Mouse (Mus musculus): ENCODE results near the gene Nedd9. TPM values are rescaled to one million over a fixed set of nuclear protein-coding genes. Genes with fewer than 3 reads are reported as not detected.

Nedd9 gene
- not detected in 2 replicates for polyA plus RNA-seq (2012; ENCODE audit: insufficient read depth, insufficient read length, low replicate concordance, missing spikeins)

DNA sequence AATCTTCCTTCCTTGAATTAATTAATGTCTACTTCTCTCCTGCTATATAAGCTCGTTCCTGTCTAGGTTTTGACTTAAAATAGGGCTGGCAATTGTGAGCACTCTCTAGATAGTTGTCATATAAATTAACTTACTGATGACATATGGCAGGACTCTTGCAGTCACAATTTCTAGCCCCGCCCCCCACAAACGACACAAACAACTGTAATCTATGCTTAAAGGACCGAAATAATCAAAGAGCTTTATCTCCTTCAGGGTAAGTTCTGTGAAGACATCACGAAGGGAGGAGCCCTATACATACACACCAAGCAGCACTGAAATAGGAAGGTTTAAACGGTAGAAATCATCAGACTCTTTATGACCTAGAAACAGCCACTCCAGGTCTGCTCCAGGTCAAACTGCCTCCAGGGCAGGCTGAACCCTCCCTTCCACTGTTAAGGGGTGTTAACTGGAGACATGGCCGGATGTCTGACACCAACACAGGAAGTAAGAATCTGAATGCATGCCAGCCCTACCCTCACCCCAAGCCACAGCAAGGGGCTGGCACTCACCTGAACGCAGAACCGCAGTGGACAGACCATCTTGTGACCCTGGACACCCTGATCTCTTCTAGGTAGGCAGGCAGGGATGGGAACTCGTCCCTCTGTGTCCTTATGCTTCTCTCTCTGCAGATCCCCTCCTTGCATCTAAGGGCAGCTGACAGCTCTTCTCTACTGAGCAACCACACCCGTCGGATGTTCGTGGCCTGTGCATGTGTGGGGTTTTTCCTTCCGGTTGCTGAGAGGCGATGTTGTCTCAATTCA is at the start of gene Nedd9:
Gene Nedd9, minus strand, starts transcription at position 757 of the 803 bp plus-strand sequence.
- no peak within 1 kb of the TSS; the same call in 1 of the 2 replicates for H3K27ac ChIP-seq (ENCODE audit: insufficient read depth, low read depth, low read length)
- H3K4me3 ChIP-seq (ENCODE audit: insufficient read depth, low read depth, low read length), result peak within 1 kb of the TSS; percentile 3; the same call in 1 of the 2 replicates
- WGBS, result 70% methylated on average over 15 of the region's 15 CpGs
- peaks cover 3% of the 10 kb centered on the region for H3K4me1 ChIP-seq (ENCODE audit: control insufficient read depth, insufficient read depth, low read length)
- TF ChIP-seq CTCF (IDR thresholded peaks at IDR 0.05; ENCODE audit: insufficient read depth, low read depth, low read length) (no peak), POLR2A (IDR thresholded peaks at IDR 0.05; ENCODE audit: insufficient read depth, low read depth, low read length) (no peak)

GRCm38 (mm10) chr13:41532625-41533024 is 45.5 kb upstream of the Nedd9 start:
- Histone ChIP-seq H3K27ac (ENCODE audit: insufficient read depth, low read depth, low read length) (no peak overlapping the region), H3K4me1 (ENCODE audit: control insufficient read depth, insufficient read depth, low read length) (no peaks in the 10 kb centered on the region), H3K4me3 (ENCODE audit: insufficient read depth, low read depth, low read length) (no peak overlapping the region)
- WGBS, result 73% methylated on average over 5 of the region's 5 CpGs
- no peak for TF ChIP-seq POLR2A (IDR thresholded peaks at IDR 0.05; ENCODE audit: insufficient read depth, low read depth, low read length)
- TF ChIP-seq CTCF (IDR thresholded peaks at IDR 0.05; ENCODE audit: insufficient read depth, low read depth, low read length), result no peak

DNA sequence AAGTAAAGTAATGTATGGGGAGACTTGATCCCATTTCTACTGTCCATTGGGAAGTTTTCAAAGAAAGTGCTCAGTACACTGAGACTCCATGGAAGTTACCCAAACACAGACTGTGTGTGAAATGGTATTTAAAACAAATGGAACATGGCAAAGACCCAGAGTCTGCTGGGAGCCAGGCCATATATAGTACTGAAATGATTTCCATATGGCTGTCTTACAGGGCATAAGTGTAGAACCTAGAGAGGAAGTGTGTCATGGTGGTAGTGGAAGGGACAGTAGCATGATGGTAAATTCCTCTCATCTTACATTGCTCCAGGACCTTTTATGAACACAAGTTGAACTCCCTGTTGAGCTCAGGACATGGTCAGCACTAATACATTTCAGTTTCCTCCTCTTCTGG is 43.2 kb upstream of the Nedd9 start:
- no peak overlapping the region for H3K27ac ChIP-seq (ENCODE audit: insufficient read depth, low read depth, low read length)
- H3K4me1 ChIP-seq (ENCODE audit: control insufficient read depth, insufficient read depth, low read length), result no peaks in the 10 kb centered on the region
- H3K4me3 ChIP-seq (ENCODE audit: insufficient read depth, low read depth, low read length), result no peak overlapping the region
- TF ChIP-seq POLR2A (IDR thresholded peaks at IDR 0.05; ENCODE audit: insufficient read depth, low read depth, low read length) (no peak), CTCF (IDR thresholded peaks at IDR 0.05; ENCODE audit: insufficient read depth, low read depth, low read length) (no peak)

- Histone ChIP-seq H3K4me3 (ENCODE audit: insufficient read depth, low read depth, low read length) (no peak overlapping the region), H3K4me1 (ENCODE audit: control insufficient read depth, insufficient read depth, low read length) (no peaks in the 10 kb centered on the region), H3K27ac (ENCODE audit: insufficient read depth, low read depth, low read length) (no peak overlapping the region)
- TF ChIP-seq CTCF (IDR thresholded peaks at IDR 0.05; ENCODE audit: insufficient read depth, low read depth, low read length), result no peak
- 95% methylated on average over 11 of the region's 11 CpGs for WGBS
Measured at GRCm38 (mm10) chr13:41524208-41524607, 37.0 kb upstream of the Nedd9 start.

GRCm38 (mm10) chr13:41521296-41521695 is 34.1 kb upstream of the Nedd9 start:
- H3K27ac ChIP-seq (ENCODE audit: insufficient read depth, low read depth, low read length), result no peak overlapping the region
- WGBS, result 72% methylated on average over 4 of the region's 4 CpGs
- no peak for TF ChIP-seq CTCF (IDR thresholded peaks at IDR 0.05; ENCODE audit: insufficient read depth, low read depth, low read length)
- no peak for TF ChIP-seq POLR2A (IDR thresholded peaks at IDR 0.05; ENCODE audit: insufficient read depth, low read depth, low read length)
- no peaks in the 10 kb centered on the region for H3K4me1 ChIP-seq (ENCODE audit: control insufficient read depth, insufficient read depth, low read length)
- no peak overlapping the region for H3K4me3 ChIP-seq (ENCODE audit: insufficient read depth, low read depth, low read length)

DNA sequence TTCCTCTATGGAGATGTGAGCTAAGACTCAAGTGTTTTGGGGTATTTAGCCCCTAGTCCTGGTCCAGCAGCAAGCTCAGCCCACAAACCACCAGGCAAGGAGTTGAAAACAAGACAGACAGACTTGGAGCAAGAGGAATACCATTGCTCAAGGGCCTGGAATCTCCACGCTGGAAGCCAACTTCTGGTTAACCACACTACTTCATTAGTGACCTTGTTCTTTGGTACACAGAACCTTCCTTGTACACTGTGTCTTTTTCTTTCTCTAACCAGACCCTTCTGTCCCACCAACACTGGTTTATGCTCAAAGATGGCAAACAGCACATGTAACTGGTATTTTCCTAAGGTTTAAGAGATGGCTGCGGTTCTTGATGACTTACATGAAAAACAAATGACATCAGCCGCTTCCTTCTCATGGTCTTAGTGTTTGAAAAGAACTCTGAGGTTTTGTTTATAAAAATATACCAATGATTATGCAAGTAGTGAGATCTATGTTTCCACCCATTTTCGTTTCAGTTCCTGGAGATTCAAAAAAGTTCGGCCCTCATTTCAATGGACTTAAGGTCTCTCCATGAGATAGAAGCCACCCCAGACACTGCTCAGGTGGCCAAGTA is 33.5 kb upstream of the Nedd9 start:
- no peak overlapping the region for H3K27ac ChIP-seq (ENCODE audit: insufficient read depth, low read depth, low read length)
- H3K4me3 ChIP-seq (ENCODE audit: insufficient read depth, low read depth, low read length), result no peak overlapping the region
- no peaks in the 10 kb centered on the region for H3K4me1 ChIP-seq (ENCODE audit: control insufficient read depth, insufficient read depth, low read length)
- TF ChIP-seq CTCF (IDR thresholded peaks at IDR 0.05; ENCODE audit: insufficient read depth, low read depth, low read length), result no peak
- no peak for TF ChIP-seq POLR2A (IDR thresholded peaks at IDR 0.05; ENCODE audit: insufficient read depth, low read depth, low read length)
- 92% methylated on average over 5 of the region's 5 CpGs for WGBS

GRCm38 (mm10) chr13:41519792-41520191 is 32.6 kb upstream of the Nedd9 start:
- WGBS, result 89% methylated on average over 4 of the region's 4 CpGs

GRCm38 (mm10) chr13:41517193-41517592 is 30.0 kb upstream of the Nedd9 start:
- Histone ChIP-seq H3K27ac (ENCODE audit: insufficient read depth, low read depth, low read length) (no peak overlapping the region), H3K4me3 (ENCODE audit: insufficient read depth, low read depth, low read length) (no peak overlapping the region), H3K4me1 (ENCODE audit: control insufficient read depth, insufficient read depth, low read length) (no peaks in the 10 kb centered on the region)
- WGBS, result 88% methylated on average over 4 of the region's 4 CpGs
- no peak for TF ChIP-seq CTCF (IDR thresholded peaks at IDR 0.05; ENCODE audit: insufficient read depth, low read depth, low read length)

More at GRCm38 (mm10) chr13:41519792-41520191, 32.6 kb upstream of the Nedd9 start:
- Histone ChIP-seq H3K27ac (ENCODE audit: insufficient read depth, low read depth, low read length) (no peak overlapping the region), H3K4me3 (ENCODE audit: insufficient read depth, low read depth, low read length) (no peak overlapping the region), H3K4me1 (ENCODE audit: control insufficient read depth, insufficient read depth, low read length) (no peaks in the 10 kb centered on the region)
- TF ChIP-seq POLR2A (IDR thresholded peaks at IDR 0.05; ENCODE audit: insufficient read depth, low read depth, low read length), result no peak
- TF ChIP-seq CTCF (IDR thresholded peaks at IDR 0.05; ENCODE audit: insufficient read depth, low read depth, low read length), result no peak

- no peak overlapping the region for H3K27ac ChIP-seq (ENCODE audit: insufficient read depth, low read depth, low read length)
- no peak overlapping the region for H3K4me3 ChIP-seq (ENCODE audit: insufficient read depth, low read depth, low read length)
- H3K4me1 ChIP-seq (ENCODE audit: control insufficient read depth, insufficient read depth, low read length), result no peaks in the 10 kb centered on the region
- TF ChIP-seq POLR2A (IDR thresholded peaks at IDR 0.05; ENCODE audit: insufficient read depth, low read depth, low read length) (no peak), CTCF (IDR thresholded peaks at IDR 0.05; ENCODE audit: insufficient read depth, low read depth, low read length) (no peak)
- WGBS, result 90% methylated on average over 4 of the region's 4 CpGs
Measured at GRCm38 (mm10) chr13:41515749-41516148, 28.6 kb upstream of the Nedd9 start.

Data from olfactory bulb, adult 2 months (tissue).